Mouse (Mus musculus) activated CD4-positive, CD25-positive, alpha-beta regulatory T cell, adult 4 months (primary cell): ENCODE data around the gene Xkrx. TPM values are rescaled to one million over a fixed set of nuclear protein-coding genes. Genes with fewer than 3 reads are reported as not detected.
"Not testable (repeated sequence)": the region's sequence is repeated elsewhere in the genome, so short reads cannot be mapped to it uniquely, and the experiment has no call there.

Source experiments
- ATAC-seq: one replicate; pipeline ENCODE4 v1.8.0; 2017
- polyA plus RNA-seq, 2 experiments: library from polyadenylated mRNA; unstranded; fragments of 100-300 nt; shearing (Covaris generic); gene quantifications; one replicate each; pipeline ENCODE4 v1.2.1; 2017

The Xkrx gene
- 1 to 10 TPM in 1 of 2 experiments, under 1 TPM in 1; 0.64 to 1.5 TPM for polyA plus RNA-seq

- peak; percentile 15 for ATAC-seq
Measured at GRCm38 (mm10) chrX:134162043-134162720, at the start of gene Xkrx. Xkrx (minus strand) TSS chrX:134162076.

GRCm38 (mm10) chrX:134211151-134211642 lies 49.3 kb upstream of the Xkrx start:
- ATAC-seq: no peak

- ATAC-seq: no peak
Measured at GRCm38 (mm10) chrX:134208491-134208890, 46.6 kb upstream of the Xkrx start.

DNA sequence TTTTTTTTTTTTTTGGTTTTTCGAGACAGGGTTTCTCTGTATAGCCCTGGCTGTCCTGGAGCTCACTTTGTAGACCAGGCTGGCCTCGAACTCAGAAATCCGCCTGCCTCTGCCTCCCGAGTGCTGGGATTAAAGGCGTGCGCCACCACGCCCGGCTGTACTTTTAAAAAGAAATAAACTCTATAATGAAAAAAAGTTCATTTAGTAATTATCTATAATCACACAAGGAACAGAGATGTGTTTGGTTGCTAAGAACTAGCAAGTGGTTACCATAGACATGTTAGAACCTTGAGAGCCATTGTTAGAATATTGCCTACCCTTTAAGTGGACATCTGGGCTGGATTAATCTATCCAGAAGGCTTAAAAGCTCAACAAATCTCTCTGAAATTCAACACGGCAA lies 25.3 kb upstream of the Xkrx start, which contains the start of gene Arl13a:
Gene Arl13a (plus strand): TSS at position 301 of the 400 bp plus-strand sequence.
- not testable (repeated sequence) for ATAC-seq

- no peak for ATAC-seq
Measured at GRCm38 (mm10) chrX:134174699-134175098, 12.8 kb upstream of the Xkrx start.

GRCm38 (mm10) chrX:134170584-134170983 lies 8.7 kb upstream of the Xkrx start:
- ATAC-seq: no peak

GRCm38 (mm10) chrX:134163484-134163883 lies 1.6 kb upstream of the Xkrx start:
- no peak for ATAC-seq

DNA sequence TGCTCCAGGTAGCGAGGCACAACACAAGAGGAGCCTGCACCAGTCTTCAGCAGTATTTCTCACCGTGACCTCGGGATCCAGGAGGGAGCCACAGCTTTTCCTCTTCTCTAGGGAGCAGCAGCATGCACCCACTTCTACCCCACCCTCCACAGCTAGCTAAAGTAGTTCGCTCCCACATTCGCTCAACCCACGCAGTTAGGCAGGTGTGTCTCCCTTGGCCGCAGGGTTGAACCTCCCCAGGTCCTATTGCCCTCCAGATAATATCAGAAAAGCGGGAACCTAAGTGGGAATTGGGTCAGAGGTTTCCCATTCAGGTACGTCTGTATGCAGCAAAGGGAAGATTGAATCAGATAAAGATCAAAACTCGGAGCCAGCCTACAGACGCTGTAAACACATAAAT lies 950 bp upstream of the Xkrx start:
- ATAC-seq: peak; percentile 52

DNA sequence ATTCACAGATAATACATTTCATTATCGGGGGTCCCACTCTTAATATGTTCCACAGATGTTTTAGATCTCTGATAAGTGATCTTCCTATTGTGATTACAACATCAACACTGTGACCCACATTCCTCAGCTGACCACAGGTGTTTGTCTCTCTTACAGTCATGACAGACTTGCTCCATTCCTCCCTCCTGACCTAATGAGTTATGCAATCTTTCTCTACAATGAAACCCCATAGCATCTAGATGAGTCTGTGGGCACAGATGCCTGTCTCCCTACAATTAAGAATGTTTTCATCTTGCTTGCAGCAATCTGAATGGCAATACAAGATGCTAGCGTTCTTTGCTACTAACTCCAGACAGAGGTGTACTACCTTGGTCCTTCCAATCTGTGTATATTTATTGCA lies 1.4 kb downstream of the Xkrx start:
- ATAC-seq: no peak

GRCm38 (mm10) chrX:134158151-134158550 lies 3.7 kb downstream of the Xkrx start:
- ATAC-seq: peak; percentile 33

GRCm38 (mm10) chrX:134141986-134142385 lies 19.9 kb downstream of the Xkrx start:
- ATAC-seq: no peak

GRCm38 (mm10) chrX:134141551-134141950 lies 20.3 kb downstream of the Xkrx start:
- no peak for ATAC-seq

- no peak for ATAC-seq
Measured at GRCm38 (mm10) chrX:134140024-134140423, 21.9 kb downstream of the Xkrx start.

DNA sequence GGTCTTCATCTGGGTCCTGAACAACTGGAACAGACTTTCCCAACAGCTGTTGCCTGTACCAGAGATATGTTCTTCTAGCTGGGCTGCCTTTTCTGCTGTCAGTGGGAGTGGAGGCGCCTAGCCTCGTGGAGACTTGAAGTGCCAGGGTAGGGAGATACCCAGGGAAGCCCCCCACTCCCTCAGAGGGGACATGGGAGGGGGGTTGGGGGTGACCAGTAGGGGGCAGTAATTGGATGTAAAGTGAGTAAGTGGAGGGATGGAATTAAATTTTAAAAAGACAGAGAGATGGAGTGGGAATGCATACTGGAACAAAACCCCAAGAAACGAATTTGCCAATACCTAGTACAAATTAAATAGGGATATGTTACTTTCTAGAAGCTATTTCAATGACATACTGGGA lies 28.1 kb downstream of the Xkrx start:
- no peak for ATAC-seq

DNA sequence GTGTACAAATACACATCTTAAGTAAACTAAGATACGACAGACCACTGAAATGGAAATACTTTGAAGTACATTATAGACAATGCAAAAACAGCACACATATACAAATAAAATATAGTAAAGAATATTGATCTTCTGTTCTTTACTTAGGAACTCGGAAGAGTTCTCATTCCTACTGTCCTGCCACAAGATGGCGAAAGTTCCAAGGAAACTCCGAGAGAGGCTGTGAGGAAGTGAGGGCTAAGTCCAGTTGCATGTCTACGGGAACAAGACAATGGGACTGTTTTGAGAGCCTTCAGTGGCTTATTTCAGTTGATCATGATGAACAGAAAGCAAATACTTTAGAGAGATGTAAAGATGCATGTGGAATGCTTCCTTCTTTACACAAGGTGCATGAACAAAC lies 29.6 kb downstream of the Xkrx start:
- ATAC-seq: no peak

- no peak for ATAC-seq
Measured at GRCm38 (mm10) chrX:134128549-134128948, 33.3 kb downstream of the Xkrx start.

DNA sequence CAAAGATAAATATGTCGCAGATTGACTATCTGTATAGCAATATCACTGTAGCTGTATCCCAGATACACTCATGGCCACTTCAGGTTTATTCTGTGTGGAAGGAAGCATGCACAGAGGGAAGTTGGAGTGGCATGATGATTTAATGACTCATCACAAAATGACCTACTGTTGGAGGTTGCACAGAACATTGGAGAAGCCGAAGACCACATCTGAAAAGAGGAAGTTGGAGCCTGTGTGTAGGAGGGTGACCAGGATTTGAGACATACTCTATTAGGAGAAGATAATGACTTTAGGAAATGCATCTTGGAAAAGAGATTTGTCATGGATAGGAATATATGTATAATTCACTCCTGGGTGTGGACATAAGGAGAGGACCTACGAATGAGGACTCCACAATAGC lies 45.5 kb downstream of the Xkrx start:
- no peak for ATAC-seq

DNA sequence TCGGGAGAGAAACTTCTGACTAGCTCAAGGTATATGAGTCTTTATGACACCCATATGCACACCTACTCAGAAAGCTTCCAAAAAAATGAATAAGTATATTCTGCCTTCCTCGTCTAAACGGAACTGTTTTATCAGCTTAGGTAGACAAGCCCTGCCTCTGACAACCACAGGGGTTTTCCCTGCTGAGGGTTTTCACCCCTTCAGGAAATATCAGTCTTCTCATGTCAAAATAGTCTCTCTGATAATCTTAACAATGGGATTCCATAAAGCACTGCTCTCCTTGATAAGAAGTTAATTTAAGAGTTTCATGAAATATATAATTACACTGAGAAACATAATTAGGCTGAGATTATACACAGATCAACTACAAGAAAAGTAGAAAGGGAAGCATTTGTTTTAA lies 50.1 kb downstream of the Xkrx start:
- peak; percentile 86 for ATAC-seq

DNA sequence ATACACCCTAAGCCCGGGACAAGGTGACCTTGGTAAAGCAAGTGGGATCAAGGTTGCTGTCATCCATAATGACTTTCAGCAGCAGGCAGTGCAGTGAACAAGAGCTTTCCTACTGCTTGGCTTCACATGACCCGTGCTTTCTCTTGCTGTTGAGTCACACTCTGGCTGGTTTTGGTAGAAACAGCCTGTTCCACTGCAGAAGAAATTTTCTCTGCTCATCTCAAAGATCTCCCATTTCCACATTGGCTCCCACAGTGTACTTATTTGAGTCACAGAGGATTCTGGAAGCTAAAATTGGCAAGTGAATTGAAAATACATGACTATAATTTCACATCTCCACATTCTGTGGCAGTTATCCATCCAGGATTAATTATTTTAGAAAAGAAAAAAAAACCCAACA lies 59.2 kb downstream of the Xkrx start:
- ATAC-seq: no peak

Other genes with a start within 250 kb of the Xkrx start
- under 1 TPM; 0.32 to 0.34 TPM for gene Sytl4, start 180.3 kb downstream of the Xkrx start, polyA plus RNA-seq
- gene Cstf2, start 102.9 kb downstream of the Xkrx start, polyA plus RNA-seq: 10 to 100 TPM; 34.3 to 38.4 TPM
- gene Arl13a, start 25.4 kb upstream of the Xkrx start, polyA plus RNA-seq: under 1 TPM in 1 of 2 experiments, not detected in 1; 0.19 TPM
- under 1 TPM; 0.45 to 0.99 TPM for gene Nox1, start 59.9 kb upstream of the Xkrx start, polyA plus RNA-seq
- 10 to 100 TPM; 21.7 to 23.1 TPM for gene Trmt2b, start 114.9 kb upstream of the Xkrx start, polyA plus RNA-seq
- not detected for gene Tmem35a, start 133.1 kb upstream of the Xkrx start, polyA plus RNA-seq
- 1 to 10 TPM; 6.1 to 6.2 TPM for gene Cenpi, start 146.0 kb upstream of the Xkrx start, polyA plus RNA-seq
- gene Drp2, start 242.5 kb upstream of the Xkrx start, polyA plus RNA-seq: under 1 TPM in 1 of 2 experiments, not detected in 1; 0.17 TPM